Mouse (Mus musculus) liver, adult (tissue): Measurements from ENCODE around the gene Mmd.

Experiments
- GATA4 ChIP-seq: IDR thresholded peaks from 2 replicates; pipeline ENCODE4 v1.6.1; 2014; ENCODE audit warnings: mild to moderate bottlenecking, low read length; ENCODE audit not compliant: insufficient replicate concordance

Mmd gene

DNA sequence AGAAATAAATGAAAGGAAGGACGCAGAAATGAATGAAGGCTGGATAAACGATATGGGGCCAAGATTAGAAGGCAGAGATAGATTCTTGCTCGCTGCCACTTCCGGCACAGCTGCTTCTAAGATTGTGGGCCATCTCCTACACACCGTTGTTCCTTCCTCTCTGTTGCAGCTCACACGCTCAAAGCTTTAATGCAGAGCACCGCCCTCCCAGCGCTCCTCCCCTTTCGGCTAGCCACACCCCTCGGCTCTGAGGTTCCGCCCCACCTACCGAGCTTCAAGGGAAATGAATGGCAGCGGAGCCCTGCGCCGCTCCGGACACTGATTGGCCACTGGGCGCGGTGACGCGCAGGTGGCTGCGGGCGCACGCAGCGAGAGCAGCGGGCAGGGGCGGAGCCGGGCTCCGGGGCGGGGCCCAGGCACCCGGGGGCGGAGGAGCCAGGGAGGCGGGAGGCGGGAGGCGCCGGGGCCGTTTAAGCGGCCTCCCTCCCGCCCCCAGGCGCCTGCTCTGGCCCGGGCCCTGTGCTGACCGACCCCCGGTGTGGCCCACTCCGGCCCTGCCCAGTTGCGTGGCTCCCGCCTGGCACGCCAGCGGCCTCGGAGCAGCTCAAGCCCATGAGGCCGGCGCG, at the start of gene Mmd:
Gene Mmd (plus strand): TSS at position 432 of the 626 bp plus-strand sequence.
- TF ChIP-seq GATA4, result peak; percentile 49; the same call in 1 of the 2 replicates

DNA sequence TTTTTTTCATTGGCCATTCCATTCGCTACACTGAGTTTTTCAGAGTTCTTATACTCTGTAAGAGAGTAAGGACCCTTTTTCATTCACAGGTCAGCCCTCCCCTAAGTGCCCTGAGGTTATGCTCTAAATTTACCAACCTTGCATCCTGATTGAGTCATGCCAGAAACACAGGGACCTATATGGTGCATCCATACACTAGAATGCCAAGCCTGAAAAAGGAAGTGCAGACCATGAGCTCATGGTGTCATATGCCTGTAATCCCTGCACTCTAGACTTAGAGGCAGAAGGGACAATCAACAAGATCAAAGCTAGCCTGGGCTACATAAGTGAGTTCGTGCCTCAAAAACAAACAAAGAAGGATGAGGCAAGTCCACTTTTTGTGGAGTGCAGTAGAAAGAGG, 48.4 kb upstream of the Mmd start:
- TF ChIP-seq GATA4, result no peak

GRCm38 (mm10) chr11:90214246-90214645, 35.0 kb upstream of the Mmd start:
- no peak for TF ChIP-seq GATA4

DNA sequence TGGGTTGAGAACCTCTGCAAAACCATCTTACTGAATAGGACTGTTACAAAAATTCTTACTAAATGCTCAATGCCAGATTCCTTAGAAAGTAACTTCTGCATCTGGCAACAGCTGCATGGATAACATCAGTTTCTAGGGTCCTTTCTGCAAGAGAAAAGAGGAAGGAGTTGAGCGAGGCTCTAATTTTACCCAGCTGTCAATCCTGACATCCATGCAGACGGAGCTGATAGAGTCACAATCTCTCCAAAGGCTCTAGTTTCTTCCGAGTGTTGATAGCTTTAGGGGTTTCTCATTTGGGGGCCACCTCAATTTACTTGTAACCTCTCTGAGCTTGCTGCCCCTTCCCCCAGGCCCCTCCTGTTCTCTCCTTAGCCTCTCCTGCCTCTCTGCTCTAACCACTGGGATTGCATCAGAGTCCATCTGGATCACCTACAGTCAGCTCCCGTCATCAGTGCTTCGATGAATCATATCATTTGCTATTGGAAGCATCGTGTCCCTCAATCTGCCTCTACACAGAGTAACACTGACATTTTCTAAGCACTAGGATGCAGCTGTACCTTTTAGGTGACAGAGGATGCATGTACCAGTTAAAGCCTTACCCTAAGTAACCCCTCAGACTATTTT, 29.1 kb upstream of the Mmd start:
- TF ChIP-seq GATA4, result no peak

DNA sequence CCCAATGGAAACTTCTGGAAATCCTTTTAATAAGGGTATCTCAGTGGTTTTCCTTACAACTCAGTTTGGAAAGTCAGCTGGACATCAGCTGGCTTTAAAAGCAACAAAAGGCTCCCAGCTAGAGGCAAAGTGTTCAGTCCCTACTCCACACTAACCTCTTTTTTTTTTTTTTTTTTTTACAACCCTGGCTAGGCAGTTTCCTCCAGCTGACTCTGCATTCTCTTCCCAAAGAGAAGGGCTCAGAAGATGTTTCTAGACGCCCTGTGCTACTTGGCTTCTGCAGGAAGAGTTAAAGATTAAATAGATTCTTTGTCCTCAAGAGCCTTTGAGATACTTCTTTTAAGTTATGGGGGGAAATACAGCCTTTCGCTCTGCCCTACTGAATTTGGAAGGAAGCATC, 28.5 kb upstream of the Mmd start:
- no peak for TF ChIP-seq GATA4

- peak; percentile 90 for TF ChIP-seq GATA4
Measured at GRCm38 (mm10) chr11:90224914-90225470, 24.3 kb upstream of the Mmd start.

DNA sequence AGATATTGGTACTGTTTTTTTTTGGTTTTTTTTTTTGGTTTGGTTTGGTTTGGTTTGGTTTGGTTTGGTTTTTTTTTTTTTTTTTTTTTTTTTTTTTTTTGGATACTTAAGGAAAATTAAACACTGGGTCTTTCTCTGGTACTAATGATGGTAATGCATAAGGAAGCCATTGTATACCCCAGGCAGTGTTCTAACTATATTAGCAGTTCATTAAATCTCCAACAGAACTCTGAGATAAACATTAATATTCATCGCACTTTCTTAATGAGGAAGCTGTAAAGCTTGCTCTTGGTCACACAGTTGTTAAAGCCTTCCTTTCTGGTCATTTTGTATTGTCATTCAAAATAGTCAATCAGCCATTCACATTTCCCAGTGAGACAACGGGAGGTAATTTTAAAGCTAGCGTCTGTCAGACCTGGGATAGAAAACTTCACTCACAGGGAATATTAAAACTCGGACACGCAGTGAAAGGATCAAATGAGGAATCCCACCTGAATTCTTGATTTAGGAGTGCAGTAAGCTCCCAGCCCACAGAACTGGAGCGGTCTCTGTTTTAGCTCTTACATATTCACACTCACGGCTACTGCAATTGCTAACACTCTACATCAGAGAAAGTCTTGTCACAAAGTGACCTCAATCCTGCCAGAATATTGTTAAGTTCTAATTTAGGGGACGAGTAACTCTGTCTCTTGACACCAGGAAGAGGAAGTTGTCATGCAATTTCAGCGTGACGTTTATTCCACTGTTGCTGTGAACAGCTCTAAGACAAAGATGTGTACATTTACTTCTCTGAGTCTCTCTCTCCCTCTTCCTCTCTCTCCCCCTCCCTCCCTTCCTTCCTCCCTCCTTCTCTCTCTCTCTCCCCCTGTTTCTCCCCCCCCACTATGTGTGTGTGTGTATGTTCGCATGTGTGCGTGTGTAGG, 22.0 kb upstream of the Mmd start:
- TF ChIP-seq GATA4, result no peak

- no peak for TF ChIP-seq GATA4
Measured at GRCm38 (mm10) chr11:90228251-90228949, 20.9 kb upstream of the Mmd start.

GRCm38 (mm10) chr11:90229800-90230199, 19.5 kb upstream of the Mmd start:
- TF ChIP-seq GATA4, result no peak

DNA sequence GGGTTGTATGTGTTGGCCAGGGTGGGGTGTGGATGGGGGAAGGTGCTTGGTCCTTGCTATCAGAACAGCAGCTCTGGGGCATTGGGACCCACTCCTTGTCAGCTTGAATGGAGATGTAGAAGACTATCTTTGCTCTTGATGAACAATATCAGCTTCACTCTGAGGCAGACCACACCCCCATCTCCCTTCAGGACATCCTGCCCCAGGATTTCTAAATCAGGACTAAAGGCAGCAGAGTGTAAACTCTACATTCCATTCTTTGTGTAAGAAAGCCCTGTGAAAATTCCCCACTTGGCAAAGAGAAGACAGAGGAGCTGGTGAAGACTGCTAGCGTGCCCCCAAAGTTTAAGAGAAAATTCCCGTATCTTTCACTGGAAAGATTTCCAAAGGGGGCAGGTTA, 18.6 kb upstream of the Mmd start:
- TF ChIP-seq GATA4, result peak; percentile 36; the same call in 1 of the 2 replicates

DNA sequence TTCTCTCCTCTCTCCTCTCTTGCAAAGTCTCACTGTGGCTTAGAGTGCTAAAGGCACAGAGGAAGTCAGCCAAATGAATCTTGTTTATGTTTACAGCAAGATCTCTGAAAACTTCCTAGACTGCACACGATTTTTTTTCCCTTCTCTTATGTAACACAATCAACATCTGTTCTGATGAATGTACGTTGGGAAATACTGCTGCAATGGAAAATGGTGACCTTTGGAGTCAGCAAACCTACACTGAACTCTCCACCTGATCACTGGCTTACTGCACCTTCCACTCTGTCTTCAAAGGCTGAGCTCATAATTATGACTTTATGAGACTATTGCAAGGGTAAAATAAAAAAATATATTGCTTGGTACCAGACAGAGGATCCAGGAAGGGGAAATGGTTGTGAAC, 17.6 kb upstream of the Mmd start:
- no peak for TF ChIP-seq GATA4

- TF ChIP-seq GATA4, result no peak
Measured at GRCm38 (mm10) chr11:90232685-90233084, 16.6 kb upstream of the Mmd start.

- no peak for TF ChIP-seq GATA4
Measured at GRCm38 (mm10) chr11:90235221-90235620, 14.0 kb upstream of the Mmd start.

DNA sequence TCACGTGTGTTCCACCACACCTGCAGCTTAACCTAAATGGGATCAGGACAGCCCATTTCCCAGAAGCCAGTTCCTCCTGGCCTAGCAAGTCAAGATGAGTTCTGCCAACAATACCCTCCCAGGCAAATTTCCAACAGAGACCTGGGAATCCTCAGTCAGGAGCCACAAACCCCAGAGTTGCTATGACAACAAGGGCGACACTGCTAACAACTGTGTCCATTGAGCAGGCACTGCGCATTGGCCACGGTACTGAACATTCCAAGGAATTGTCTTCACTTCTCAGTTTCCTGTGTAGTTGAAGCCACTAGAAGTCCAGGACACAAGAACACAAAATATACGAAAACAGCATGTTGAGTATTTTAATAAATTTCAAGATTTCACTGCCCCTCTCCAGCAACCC, 11.6 kb upstream of the Mmd start:
- TF ChIP-seq GATA4, result no peak

DNA sequence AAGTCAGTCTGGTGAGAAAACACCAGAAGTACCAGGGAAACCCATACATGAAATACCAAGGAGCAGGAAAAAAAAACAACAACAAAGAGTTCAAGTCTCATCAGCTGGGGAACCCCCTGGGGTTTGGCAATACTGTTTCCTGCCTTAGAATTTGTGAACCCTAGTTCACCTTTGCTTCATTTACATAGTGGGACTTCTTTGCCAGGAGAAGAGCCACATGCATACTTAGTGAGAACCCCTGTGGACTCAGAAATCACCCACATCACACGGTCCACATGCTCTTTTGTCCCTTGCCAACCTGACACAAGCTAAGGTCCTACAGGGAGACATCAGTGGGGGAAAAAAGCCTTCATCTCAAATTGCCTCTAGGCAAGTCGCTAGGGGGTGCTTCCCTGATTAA, 10.6 kb upstream of the Mmd start:
- no peak for TF ChIP-seq GATA4
